Mouse (Mus musculus): ENCODE measurements around the gene Scnn1g.

Scnn1g gene

DNA sequence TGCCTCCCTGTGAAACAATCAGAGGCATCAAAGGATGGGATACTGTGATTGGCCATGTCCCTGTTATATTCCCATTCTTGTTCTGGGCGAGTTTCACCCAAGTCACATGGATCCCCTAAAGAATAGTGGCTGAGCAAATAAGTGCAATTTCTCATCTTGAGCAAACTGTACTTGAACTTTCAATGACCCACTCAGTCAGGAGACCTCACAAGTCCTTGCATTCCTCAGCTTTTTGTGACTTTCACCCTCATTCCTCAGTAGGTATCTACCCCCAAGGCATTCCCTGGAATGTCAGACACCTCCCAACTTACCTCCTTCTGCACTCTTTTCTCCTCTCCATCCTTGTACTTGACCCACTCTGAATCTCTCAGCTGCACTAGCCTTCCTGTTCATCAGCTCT lies 44.3 kb downstream of the Scnn1g start:
- DNase-seq (ENCODE audit: low spot score), result no peak

DNA sequence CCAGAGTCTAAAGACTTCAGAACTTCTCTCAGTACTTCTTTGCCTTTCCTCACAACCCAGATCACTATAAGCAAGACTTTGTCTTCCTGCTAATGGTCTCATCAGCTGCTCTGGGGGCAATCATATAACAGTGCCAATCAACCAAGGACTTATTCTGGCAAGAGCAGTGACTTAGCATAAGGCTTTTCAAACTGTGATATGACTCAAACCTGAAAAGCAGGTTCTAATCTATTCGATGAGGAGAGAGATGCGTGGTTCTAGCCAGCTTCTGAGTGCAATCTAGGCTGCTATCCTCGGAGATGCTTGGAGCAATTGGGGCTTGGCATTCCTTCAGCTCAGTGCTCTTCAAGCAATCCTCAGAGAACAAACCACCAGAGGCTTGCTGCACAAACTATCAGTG lies 44.7 kb downstream of the Scnn1g start:
- DNase-seq (ENCODE audit: low spot score), result no peak

DNA sequence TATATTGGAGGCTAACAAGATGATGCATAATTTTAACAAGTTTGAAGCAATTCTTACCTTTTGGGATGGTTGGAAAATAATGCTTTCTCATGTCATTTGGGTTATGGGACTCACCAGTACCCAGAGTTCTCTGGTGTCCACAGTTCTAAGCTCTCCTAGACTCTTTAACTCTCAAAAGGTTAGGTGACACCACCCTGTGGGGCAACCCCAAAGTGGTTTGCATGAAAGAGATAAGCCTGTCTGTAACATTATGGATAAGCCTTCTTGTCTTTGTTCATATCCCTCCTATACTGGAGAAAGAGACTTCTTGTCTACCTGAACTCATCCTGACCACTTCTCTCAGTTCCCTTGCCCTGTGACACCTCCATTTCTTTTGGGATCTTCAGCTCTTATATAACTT lies 45.1 kb downstream of the Scnn1g start:
- DNase-seq (ENCODE audit: low spot score), result no peak

DNA sequence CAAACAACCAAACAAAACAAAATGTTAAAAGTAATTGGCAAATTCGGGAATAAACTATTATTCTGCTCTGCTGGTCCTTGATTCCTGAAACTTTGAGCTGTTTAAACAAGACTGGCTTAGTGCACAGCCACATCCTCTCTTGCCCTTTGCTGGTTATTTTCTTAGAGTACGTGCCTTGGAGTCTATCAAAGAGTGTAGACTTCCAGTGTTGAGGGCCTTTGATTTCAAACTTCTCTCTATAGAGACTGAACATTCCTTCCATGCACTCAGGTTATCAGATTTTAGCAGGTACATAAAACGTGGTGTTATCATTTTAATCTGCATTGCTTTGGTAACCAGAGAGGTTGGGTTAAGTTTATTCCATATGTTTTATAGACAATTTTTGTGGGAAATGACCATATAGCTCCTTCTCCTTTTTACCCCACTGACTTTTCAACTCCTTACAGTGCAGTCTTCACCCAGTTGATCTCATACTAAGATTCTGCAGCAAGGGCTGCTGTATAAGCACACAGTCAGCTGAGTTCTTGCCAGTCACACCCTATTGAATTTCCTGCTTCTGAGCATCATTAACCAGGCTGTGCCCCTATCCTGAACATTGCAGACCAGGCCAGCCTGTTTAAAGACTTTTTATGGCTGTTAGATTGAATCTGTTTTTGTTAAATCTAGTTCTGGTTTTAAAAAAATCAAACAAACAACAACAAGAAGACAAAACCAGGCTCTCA lies 48.1 kb downstream of the Scnn1g start:
- no peak for DNase-seq (ENCODE audit: low spot score)

DNA sequence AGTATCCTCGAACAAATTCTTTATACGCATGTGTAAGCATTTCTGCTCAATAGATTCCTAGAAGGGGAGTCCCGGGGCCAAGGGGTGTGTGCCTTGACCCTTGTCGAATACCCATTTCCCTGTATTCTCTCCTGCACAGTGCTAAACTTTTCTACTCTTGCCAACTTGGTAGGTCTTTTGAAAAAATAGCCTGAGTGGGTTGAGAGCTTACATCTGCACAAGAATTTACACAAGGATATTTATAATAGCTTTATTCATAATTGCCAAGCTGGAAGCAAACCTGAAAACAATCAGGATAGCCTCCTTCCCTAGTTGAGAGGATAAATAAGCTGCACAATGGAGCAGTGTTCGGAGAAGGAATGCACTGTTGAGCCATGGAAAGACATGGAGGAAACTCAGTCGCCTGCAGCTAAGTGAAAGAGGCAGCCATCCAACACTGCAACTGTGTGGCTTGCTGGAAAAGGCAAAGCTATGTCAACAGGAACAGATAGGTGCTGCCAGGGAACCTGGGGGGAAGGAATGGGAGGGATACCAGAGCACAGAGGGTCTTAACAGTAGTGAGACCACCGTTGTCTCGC lies 51.5 kb downstream of the Scnn1g start:
- DNase-seq (ENCODE audit: low spot score), result no peak

DNA sequence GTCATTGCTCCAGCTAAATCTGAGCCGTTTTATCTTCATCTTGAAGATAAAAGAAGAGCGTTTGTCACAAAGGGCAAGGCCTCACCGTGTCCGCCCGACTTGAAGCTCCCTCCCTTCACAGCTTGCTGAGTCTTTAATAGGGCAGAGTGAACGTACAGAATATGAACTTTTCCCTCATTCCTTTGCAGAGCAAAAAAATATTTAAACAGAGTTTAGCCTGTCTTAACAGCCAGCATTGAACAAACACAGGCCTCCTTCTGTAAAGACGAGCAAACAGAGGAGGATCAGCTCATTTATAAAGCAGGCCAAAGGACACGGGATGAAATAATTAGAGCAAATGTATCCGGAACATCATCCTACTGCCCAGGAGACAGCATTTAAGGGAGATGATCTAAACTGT lies 63.5 kb downstream of the Scnn1g start:
- no peak for DNase-seq (ENCODE audit: low spot score)

DNA sequence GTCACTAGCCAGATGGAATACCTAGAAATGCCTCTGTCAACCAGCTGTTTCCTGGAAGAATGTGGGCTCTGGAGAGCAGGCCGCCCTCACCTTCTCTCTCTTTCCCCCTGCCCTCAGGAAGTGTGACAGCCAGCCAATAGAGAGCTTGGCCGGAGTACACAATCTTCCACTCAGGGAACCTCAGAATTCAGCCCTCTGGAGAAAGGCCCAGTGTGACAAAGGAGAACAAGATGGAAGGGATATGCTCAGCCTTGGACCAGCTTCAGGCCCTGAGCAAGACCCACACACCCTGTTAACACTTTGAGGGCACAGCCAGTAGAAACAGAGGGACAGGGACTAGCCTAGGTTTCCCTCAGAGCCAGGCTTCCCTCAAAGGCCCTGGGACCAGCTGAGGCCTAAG lies 68.2 kb downstream of the Scnn1g start:
- no peak for DNase-seq (ENCODE audit: low spot score)

DNA sequence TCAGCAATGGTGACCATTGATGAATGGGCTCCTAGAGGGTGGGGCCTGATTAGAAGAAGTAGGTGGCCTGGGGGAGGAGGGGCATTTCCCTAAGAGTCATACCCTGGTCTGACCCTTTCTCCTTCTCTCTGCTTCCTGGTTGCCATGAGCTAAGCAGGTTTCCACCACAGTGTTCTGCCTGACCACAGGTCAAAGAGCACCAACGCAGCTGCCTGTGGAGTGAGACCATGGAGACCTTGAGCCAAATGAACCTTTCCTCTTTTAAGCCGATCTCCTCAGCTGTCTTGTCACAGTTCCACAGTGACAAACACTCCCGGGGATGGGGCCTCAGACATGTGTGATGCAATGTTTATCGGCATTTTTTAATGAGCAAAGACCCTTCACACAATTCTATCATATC lies 68.7 kb downstream of the Scnn1g start:
- DNase-seq (ENCODE audit: low spot score), result no peak

DNA sequence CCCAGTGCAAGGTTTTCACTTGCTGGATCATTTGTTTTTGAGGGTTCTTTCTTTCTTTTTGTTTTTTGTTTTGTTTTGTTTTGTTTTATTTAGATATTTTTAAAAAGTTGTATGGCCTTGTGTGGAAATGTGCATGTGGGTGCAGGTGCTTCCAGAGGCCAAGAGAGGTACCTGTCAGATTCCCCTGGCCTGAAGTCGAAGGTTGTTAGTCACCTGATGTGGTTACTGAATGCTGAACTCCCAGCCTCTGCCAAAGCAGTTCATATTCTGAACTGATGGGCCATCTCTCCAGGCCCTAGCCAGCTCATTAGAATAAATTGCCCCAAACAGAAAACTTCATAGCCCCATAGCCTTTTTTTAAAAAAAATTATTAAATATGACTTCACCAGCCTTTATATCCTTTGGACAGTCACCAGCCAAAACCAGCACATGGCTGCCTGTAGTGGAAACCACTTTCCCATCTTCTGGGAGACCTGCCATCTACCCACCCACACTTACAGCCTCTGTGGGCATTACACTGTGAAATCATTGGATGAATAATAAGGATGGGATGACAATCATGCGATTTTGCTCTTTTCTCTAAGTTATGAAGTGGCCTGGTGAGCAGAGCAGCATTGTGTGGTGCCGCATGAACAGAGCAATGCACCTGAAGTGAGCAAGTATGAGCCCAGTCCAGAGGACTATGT lies 71.7 kb downstream of the Scnn1g start:
- no peak for DNase-seq (ENCODE audit: low spot score)

DNA sequence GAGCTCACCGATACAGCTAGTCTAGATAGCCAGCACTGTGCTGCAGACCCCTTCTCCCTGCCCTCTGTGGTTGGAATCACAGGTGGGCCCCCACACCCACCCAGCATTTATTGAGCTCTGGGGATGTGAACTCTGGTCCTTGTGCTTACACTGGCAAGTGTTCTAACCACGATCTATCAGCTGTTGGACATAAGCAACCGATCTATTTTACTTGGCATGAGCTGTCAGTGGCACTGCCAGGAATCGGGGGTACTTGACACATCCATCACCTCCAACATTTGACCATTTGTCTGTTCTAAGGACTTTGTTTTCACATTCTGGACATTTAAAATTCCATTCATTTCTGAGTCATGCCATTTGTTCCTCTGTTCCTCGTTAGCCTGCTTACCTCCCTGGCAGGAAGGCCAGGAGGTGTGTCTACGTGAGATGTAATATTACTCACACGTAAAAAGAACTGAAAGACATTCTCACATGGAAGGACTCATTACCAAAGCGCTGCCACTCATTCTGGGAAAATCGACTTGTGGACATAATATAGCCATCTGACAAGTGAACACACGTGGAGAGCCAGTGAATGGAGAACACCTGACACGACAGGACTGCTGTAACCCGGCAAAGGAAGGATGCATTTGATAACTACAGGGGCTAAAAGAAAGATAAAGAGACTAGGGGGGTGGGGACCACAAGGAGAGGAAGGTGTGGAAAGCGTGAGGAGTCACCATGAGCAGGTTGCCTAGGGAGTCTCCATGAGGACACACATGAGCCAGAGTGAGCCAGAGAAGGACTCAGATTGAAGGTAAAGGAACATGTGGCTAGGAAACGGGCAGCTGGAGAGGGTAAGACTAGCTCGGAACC lies 73.7 kb downstream of the Scnn1g start:
- DNase-seq (ENCODE audit: low spot score), result no peak
